In the genomic region with DNA sequence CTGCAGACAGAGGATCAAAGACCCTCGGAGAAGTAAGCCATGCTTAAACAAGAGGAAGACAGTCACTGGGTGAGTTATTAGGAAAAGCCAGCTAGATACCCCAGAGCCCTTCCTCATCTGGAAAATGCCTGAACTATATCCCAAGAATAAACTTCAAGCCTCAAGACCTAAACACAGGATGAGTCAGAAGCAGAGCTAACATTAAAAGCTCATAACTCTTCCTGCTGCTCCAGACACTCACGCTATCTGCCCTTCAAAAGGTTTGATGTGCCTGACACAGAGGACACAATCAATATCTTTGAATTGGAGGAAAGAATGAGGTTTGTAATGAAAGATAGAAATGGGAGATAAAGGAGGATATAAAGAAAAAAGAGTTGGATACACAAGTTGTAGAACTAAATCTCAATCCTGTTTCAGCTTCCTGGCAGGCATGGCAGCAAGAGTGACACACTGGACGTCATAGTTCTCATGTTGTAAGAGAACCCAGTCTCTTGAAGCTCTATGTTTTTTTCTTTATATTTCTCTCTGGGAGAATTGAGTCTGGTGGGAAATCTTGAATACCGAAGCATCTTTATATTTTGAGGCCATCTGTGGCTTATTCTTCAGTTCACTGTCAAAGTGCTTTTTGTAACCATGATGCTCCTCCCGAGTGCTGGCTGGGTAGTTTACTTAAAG, we compare ENCODE assay signal across 10 mouse cellular contexts. TPM values are rescaled to one million over a fixed set of nuclear protein-coding genes. Genes with fewer than 3 reads are reported as not detected.
A peak's percentile ranks its signal among the peaks of the same experiment; 100 is the strongest.
DNase-seq lines count a peak whose midpoint lies in the region; ATAC-seq lines count a peak whose summit lies in the region.
"Had no signal": no experiment of that assay in that cellular context is flagged by ENCODE, and none has a peak within 500 bp of the region (broad histone marks: within the 10 kb centered on the region; RNA-seq: fewer than 3 reads in every experiment).

No protein-coding gene starts in this region.

- H3K4me2 ChIP-seq in forebrain, embryonic 11.5 days (ENCODE audit: low read depth, low read length, severe bottlenecking) = no peak overlapping the region
- no peak overlapping the region for H3K4me2 ChIP-seq in forebrain, embryonic 15.5 days (replicated peaks)
- H3K4me2 ChIP-seq in kidney, embryonic 14.5 days (replicated peaks; ENCODE audit: low read depth, low read length) = no peak overlapping the region
- peak overlapping the region; percentile 48 for H3K4me2 ChIP-seq in intestine, embryonic 15.5 days (replicated peaks)

- no peaks in the 10 kb centered on the region for H3K27me3 ChIP-seq in forebrain, embryonic 11.5 days (ENCODE audit: control insufficient read depth, insufficient read depth, low read length)
- peaks cover 10% of the 10 kb centered on the region for H3K27me3 ChIP-seq in forebrain, embryonic 15.5 days
- no peaks in the 10 kb centered on the region for H3K27me3 ChIP-seq in kidney, embryonic 14.5 days (ENCODE audit: control insufficient read depth, insufficient read depth, low read length)
- no peaks in the 10 kb centered on the region for H3K27me3 ChIP-seq in intestine, embryonic 15.5 days (replicated peaks)

- H3K9ac ChIP-seq in forebrain, embryonic 11.5 days (ENCODE audit: low read length) = no peak overlapping the region; the same call in 1 of the 2 replicates
- no peak overlapping the region for H3K9ac ChIP-seq in forebrain, embryonic 15.5 days (replicated peaks)
- H3K9ac ChIP-seq in kidney, embryonic 14.5 days (ENCODE audit: low read depth, low read length) = no peak overlapping the region
- H3K9ac ChIP-seq in intestine, embryonic 15.5 days = no peak overlapping the region

- H3K9me3 ChIP-seq in forebrain, embryonic 11.5 days (ENCODE audit: control insufficient read depth, low read length) = no peaks in the 10 kb centered on the region
- H3K9me3 ChIP-seq in forebrain, embryonic 15.5 days = no peaks in the 10 kb centered on the region
- no peaks in the 10 kb centered on the region for H3K9me3 ChIP-seq in kidney, embryonic 14.5 days (ENCODE audit: control insufficient read depth, low read length)
- no peaks in the 10 kb centered on the region for H3K9me3 ChIP-seq in intestine, embryonic 15.5 days

- no peak overlapping the region for H3K4me3 ChIP-seq in forebrain, embryonic 11.5 days (ENCODE audit: low read depth, low read length)
- no peak overlapping the region for H3K4me3 ChIP-seq in forebrain, embryonic 15.5 days
- no peak overlapping the region for H3K4me3 ChIP-seq in kidney, embryonic 14.5 days (ENCODE audit: low read length)
- H3K4me3 ChIP-seq in intestine, embryonic 15.5 days (replicated peaks) = 0 out of 2 replicates have a peak overlapping the region, but pooled peaks have one; percentile 11

- ATAC-seq in forebrain, embryonic 11.5 days (replicated peaks; ENCODE audit: low FRiP score) = no peak
- no peak for ATAC-seq in forebrain, embryonic 15.5 days (replicated peaks)
- ATAC-seq in kidney, embryonic 14.5 days (ENCODE audit: low FRiP score, low TSS enrichment) = no peak
- ATAC-seq in intestine, embryonic 15.5 days = no peak

- 44% methylated on average over 5 of the region's 5 CpGs for WGBS in forebrain, embryonic 11.5 days
- 42% methylated on average over 5 of the region's 5 CpGs for WGBS in forebrain, embryonic 15.5 days
- WGBS in kidney, embryonic 14.5 days = 38% methylated on average over 5 of the region's 5 CpGs
- 20% methylated on average over 5 of the region's 5 CpGs for WGBS in intestine, embryonic 15.5 days

- DNase-seq in forebrain, embryonic 11.5 days (ENCODE audit: low spot score) = no peak
- DNase-seq in kidney, postnatal 36 days = no peak
- peak; percentile 41 for DNase-seq in 3134 (ENCODE audit: extremely low read depth, insufficient read length, low spot score)
- no peak for DNase-seq in cerebellum, adult 11-12 months
- DNase-seq in cerebellum, adult 9-10 months = no peak
- DNase-seq: thymus, adult 18-20 months had no signal

- H3K27ac ChIP-seq in forebrain, embryonic 11.5 days (ENCODE audit: low read depth, low read length) = peak overlapping the region; percentile 6; the same call in 1 of the 2 replicates
- no peak overlapping the region for H3K27ac ChIP-seq in forebrain, embryonic 15.5 days (replicated peaks)
- H3K27ac ChIP-seq in kidney, embryonic 14.5 days (ENCODE audit: low read depth, low read length) = peak overlapping the region; percentile 61; the same call in 1 of the 2 replicates
- H3K27ac ChIP-seq in intestine, embryonic 15.5 days = peak overlapping the region; percentile 75

- peaks cover 7% of the 10 kb centered on the region for H3K4me1 ChIP-seq in forebrain, embryonic 11.5 days (replicated peaks; ENCODE audit: control insufficient read depth, insufficient read depth, low read length)
- H3K4me1 ChIP-seq in forebrain, embryonic 15.5 days = peaks cover 29% of the 10 kb centered on the region
- H3K4me1 ChIP-seq in kidney, embryonic 14.5 days (ENCODE audit: control insufficient read depth, insufficient read depth, low read length) = peaks cover 41% of the 10 kb centered on the region
- peaks cover 22% of the 10 kb centered on the region for H3K4me1 ChIP-seq in intestine, embryonic 15.5 days (replicated peaks)

- no peaks in the 10 kb centered on the region for H3K36me3 ChIP-seq in forebrain, embryonic 11.5 days (ENCODE audit: control insufficient read depth, insufficient read depth, low read length)
- no peaks in the 10 kb centered on the region for H3K36me3 ChIP-seq in forebrain, embryonic 15.5 days
- no peaks in the 10 kb centered on the region for H3K36me3 ChIP-seq in kidney, embryonic 14.5 days (ENCODE audit: control insufficient read depth, insufficient read depth, low read length)
- no peaks in the 10 kb centered on the region for H3K36me3 ChIP-seq in intestine, embryonic 15.5 days

RNA-seq across cellular contexts. Expression of gene Tmem212, which starts 37.6 kb away (rescaled TPM):
- not detected in 2 replicates for polyA plus RNA-seq in forebrain, embryonic 11.5 days (2014; fragmentation: Nextera tagmentation; extraction: Ambion mirVana)
- polyA plus RNA-seq in forebrain, embryonic 15.5 days (2015; fragmentation: Nextera tagmentation; extraction: Ambion mirVana) = not detected in 2 replicates
- polyA plus RNA-seq in kidney, embryonic 14.5 days (2014; fragmentation: Nextera tagmentation; extraction: Ambion mirVana) = not detected in 2 replicates
- not detected in 2 replicates for polyA plus RNA-seq in intestine, embryonic 15.5 days (2015; fragmentation: Nextera tagmentation; extraction: Ambion mirVana)
- polyA plus RNA-seq: C2C12 had no signal
